14 mouse cellular contexts compared by ENCODE assay signal in the genomic region with DNA sequence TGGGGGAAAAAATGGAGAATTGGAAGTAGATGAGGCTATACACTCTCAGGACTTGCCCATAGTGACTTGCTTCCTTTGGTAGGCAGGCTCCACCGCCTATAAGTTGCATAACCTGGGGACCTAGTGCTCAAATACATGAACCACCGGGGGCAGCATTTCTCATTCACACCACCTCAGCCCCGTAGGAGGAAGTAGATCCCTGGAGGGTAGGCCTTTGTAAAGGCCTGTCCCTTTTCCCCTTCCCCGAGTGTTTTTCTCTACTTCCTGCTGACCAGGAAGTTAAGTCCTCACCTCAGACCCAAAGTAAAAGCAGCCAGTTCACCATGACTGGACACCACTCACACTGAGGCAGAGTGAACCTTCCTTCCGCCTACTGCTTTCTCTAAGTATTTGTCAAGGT.
A peak's percentile ranks its signal among the peaks of the same experiment; 100 is the strongest.
DNase-seq lines count a peak whose midpoint lies in the region; ATAC-seq and TF ChIP-seq lines count a peak whose summit lies in the region.
"Had no signal": no experiment of that assay in that cellular context is flagged by ENCODE, and none has a peak within 500 bp of the region (broad histone marks: within the 10 kb centered on the region; RNA-seq: fewer than 3 reads in every experiment).

No protein-coding gene starts in this region.

- peak; percentile 13 to 23 for DNase-seq in cerebellum, postnatal 36 days
- DNase-seq in cerebellum, adult 8-10 months, result no peak
- DNase-seq in midbrain, postnatal 0 days (ENCODE audit: low spot score), result no peak
- no peak for DNase-seq in midbrain, embryonic 14.5 days
- peak; percentile 60 for DNase-seq in brain, adult 2 months (ENCODE audit: low read depth, low spot score)
- peak; percentile 40 for DNase-seq in splenic B cell, adult 2 months (ENCODE audit: low read depth, low spot score)
- no peak for DNase-seq in heart, postnatal 25 days (ENCODE audit: low spot score)
- DNase-seq in ovary, postnatal 36 days (ENCODE audit: low spot score), result no peak
- DNase-seq: adrenal gland, adult 8-10 months; kidney, adult 11 months had no signal

- H3K4me3 ChIP-seq in midbrain, postnatal 0 days (ENCODE audit: low read depth, low read length), result no peak overlapping the region
- no peak overlapping the region for H3K4me3 ChIP-seq in midbrain, embryonic 14.5 days (replicated peaks; ENCODE audit: low read depth, low read length)
- H3K4me3 ChIP-seq: heart, embryonic 12.5 days; liver, embryonic 15.5 days; midbrain, embryonic 12.5 days had no signal

- no peak overlapping the region for H3K27ac ChIP-seq in midbrain, postnatal 0 days (ENCODE audit: low read depth, low read length)
- H3K27ac ChIP-seq in midbrain, embryonic 14.5 days (replicated peaks; ENCODE audit: low read depth, low read length), result no peak overlapping the region
- H3K27ac ChIP-seq: liver, embryonic 15.5 days; midbrain, embryonic 12.5 days had no signal

- 71% methylated on average over 5 of the region's 5 CpGs for WGBS in midbrain, postnatal 0 days
- 74% methylated on average over 5 of the region's 5 CpGs for WGBS in midbrain, embryonic 14.5 days

- H3K9me3 ChIP-seq in midbrain, postnatal 0 days (ENCODE audit: low read length), result no peaks in the 10 kb centered on the region
- no peaks in the 10 kb centered on the region for H3K9me3 ChIP-seq in midbrain, embryonic 14.5 days (ENCODE audit: control insufficient read depth, low read length)
- H3K9me3 ChIP-seq: heart, embryonic 12.5 days; liver, embryonic 15.5 days; midbrain, embryonic 12.5 days had no signal

- H3K4me2 ChIP-seq in midbrain, postnatal 0 days (ENCODE audit: low read depth, low read length, poor library complexity, severe bottlenecking), result no peak overlapping the region
- H3K4me2 ChIP-seq in midbrain, embryonic 14.5 days (ENCODE audit: low read length), result no peak overlapping the region
- H3K4me2 ChIP-seq: heart, embryonic 12.5 days; liver, embryonic 15.5 days; midbrain, embryonic 12.5 days had no signal

- no peaks in the 10 kb centered on the region for H3K36me3 ChIP-seq in midbrain, postnatal 0 days (ENCODE audit: insufficient read depth, low read length)
- no peaks in the 10 kb centered on the region for H3K36me3 ChIP-seq in midbrain, embryonic 14.5 days (ENCODE audit: control insufficient read depth, insufficient read depth, low read length)
- no peaks in the 10 kb centered on the region for H3K36me3 ChIP-seq in splenic B cell, adult 2 months (ENCODE audit: control insufficient read depth, insufficient read depth, low read length, poor library complexity, severe bottlenecking)
- H3K36me3 ChIP-seq: heart, embryonic 12.5 days; liver, embryonic 15.5 days; midbrain, embryonic 12.5 days had no signal

- no peak for ATAC-seq in midbrain, postnatal 0 days (ENCODE audit: low FRiP score)
- no peak for ATAC-seq in midbrain, embryonic 14.5 days (ENCODE audit: low FRiP score, low TSS enrichment)

- H3K4me1 ChIP-seq in midbrain, postnatal 0 days (ENCODE audit: insufficient read depth, low read length), result no peaks in the 10 kb centered on the region
- H3K4me1 ChIP-seq in midbrain, embryonic 14.5 days (ENCODE audit: control insufficient read depth, insufficient read depth, low read length), result no peaks in the 10 kb centered on the region
- H3K4me1 ChIP-seq: heart, embryonic 12.5 days; liver, embryonic 15.5 days; midbrain, embryonic 12.5 days had no signal

- no peak overlapping the region for H3K9ac ChIP-seq in midbrain, postnatal 0 days (replicated peaks; ENCODE audit: low read length, poor library complexity, severe bottlenecking)
- H3K9ac ChIP-seq in midbrain, embryonic 14.5 days (replicated peaks; ENCODE audit: low read length), result no peak overlapping the region
- H3K9ac ChIP-seq: heart, embryonic 12.5 days; liver, embryonic 15.5 days; midbrain, embryonic 12.5 days had no signal

- TF ChIP-seq CTCF in midbrain, postnatal 0 days (IDR thresholded peaks at IDR 0.05), result peak; percentile 13; the same call in 1 of the 2 replicates

- intact Hi-C loops in heart, postnatal 25 days (cut with DNase I), result no loop called here

- no peaks in the 10 kb centered on the region for H3K27me3 ChIP-seq in midbrain, postnatal 0 days (ENCODE audit: insufficient read depth, low read length)
- no peaks in the 10 kb centered on the region for H3K27me3 ChIP-seq in midbrain, embryonic 14.5 days (ENCODE audit: control insufficient read depth, insufficient read depth, low read length)
- no peaks in the 10 kb centered on the region for H3K27me3 ChIP-seq in splenic B cell, adult 2 months (ENCODE audit: control insufficient read depth, insufficient read depth, low read length, poor library complexity, severe bottlenecking)
- H3K27me3 ChIP-seq: CH12.LX; heart, embryonic 12.5 days; liver, embryonic 15.5 days; midbrain, embryonic 12.5 days had no signal

Comparison
In these comparisons a context has a peak if more than half of its experiments do, and no peak if none do; other contexts are left out.
1. DNase-seq: peak in cerebellum, postnatal 36 days (2 of 2), brain, adult 2 months (single experiment) and splenic B cell, adult 2 months (single experiment); none in cerebellum, adult 8-10 months (single experiment), midbrain, postnatal 0 days (single experiment), midbrain, embryonic 14.5 days (single experiment), heart, postnatal 25 days (single experiment) and ovary, postnatal 36 days (single experiment).